Mouse (Mus musculus) E14TG2a.4 (cell line): ENCODE results near the gene Strn3.

ENCODE experiments used
- CTCF ChIP-seq: conservative IDR thresholded peaks from 2 replicates; pipeline ENCODE4 v1.5.1; 2014; ENCODE audit warnings: low read length
- POU5F1 ChIP-seq: IDR thresholded peaks from 2 replicates; pipeline ENCODE4 v1.6.1; 2014; ENCODE audit warnings: low read length, borderline replicate concordance

DNA sequence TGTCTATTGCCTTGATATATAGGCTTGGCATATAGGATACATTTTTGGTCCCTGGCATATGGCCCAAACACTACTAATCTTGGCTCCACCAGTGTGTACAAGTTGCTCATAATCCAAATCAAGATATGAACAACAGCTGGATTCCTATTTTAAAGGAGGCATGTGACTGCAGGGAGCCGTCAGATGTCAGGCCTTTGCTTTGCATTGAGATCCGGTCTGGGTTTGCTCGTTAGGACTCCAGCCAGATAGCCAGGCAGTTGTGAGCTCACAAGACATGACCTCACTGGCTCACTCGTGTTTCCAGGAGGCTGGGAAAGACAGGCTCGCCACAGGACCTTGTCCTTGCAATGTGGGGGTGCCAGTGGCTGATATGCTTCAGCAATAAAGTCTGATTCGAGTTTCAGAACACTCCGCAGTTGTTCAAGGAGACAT is 44.2 kb upstream of the Strn3 start:
- no peak for TF ChIP-seq CTCF
- no peak for TF ChIP-seq POU5F1
